Mouse (Mus musculus) hindbrain, embryonic 13.5 days (tissue): ENCODE measurements at regions not wholly inside any gene's neighbourhood (a gene's known extent, or its start where the extent isn't known, plus 50 kb on each side); places are given as distances from the start of the nearest gene placed in this dataset.

Source experiments
- ATAC-seq: fragments of 200-750 bp; cut with Nextera tagmentation; 2 replicates; pipeline ENCODE4 v1.8.0; 2017; ENCODE audit warnings: moderate TSS enrichment; ENCODE audit not compliant: low FRiP score
- H3K27ac ChIP-seq: fragments of 300-500 bp; sonication (generic); 2 replicates; pipeline ENCODE4 v1.5.1; 2015; ENCODE audit warnings: inconsistent platforms, mild to moderate bottlenecking, moderate library complexity
- H3K27me3 ChIP-seq: fragments of 300-500 bp; sonication (generic); 2 replicates; pipeline ENCODE4 v1.6.1; 2015; ENCODE audit warnings: mild to moderate bottlenecking, inconsistent platforms
- H3K36me3 ChIP-seq: fragments of 300-500 bp; sonication (generic); 2 replicates; pipeline ENCODE4 v1.6.1; 2015; ENCODE audit warnings: mild to moderate bottlenecking, inconsistent platforms
- H3K4me1 ChIP-seq: fragments of 300-500 bp; sonication (generic); replicated peaks from 2 replicates; pipeline ENCODE4 v1.6.1; 2015; ENCODE audit warnings: inconsistent platforms
- H3K4me2 ChIP-seq: fragments of 300-500 bp; sonication (generic); 2 replicates; pipeline ENCODE4 v1.6.1; 2015; ENCODE audit warnings: inconsistent platforms, mild to moderate bottlenecking, moderate library complexity
- H3K4me3 ChIP-seq: fragments of 300-500 bp; sonication (generic); 2 replicates; pipeline ENCODE4 v1.5.1; 2015; ENCODE audit warnings: mild to moderate bottlenecking, inconsistent platforms
- H3K9ac ChIP-seq: fragments of 300-500 bp; sonication (generic); 2 replicates; pipeline ENCODE4 v1.6.1; 2015; ENCODE audit warnings: mild to moderate bottlenecking, inconsistent platforms
- H3K9me3 ChIP-seq: fragments of 300-500 bp; sonication (generic); 2 replicates; pipeline ENCODE4 v1.6.1; 2016; ENCODE audit warnings: inconsistent platforms
- WGBS: fragments of 180-500 bp; shearing (Covaris S2); methylation state at CpG from one replicate; pipeline ENCODE4 v1.1.7; 2015; 5-methylcytosine and 5-hydroxymethylcytosine counted together

DNA sequence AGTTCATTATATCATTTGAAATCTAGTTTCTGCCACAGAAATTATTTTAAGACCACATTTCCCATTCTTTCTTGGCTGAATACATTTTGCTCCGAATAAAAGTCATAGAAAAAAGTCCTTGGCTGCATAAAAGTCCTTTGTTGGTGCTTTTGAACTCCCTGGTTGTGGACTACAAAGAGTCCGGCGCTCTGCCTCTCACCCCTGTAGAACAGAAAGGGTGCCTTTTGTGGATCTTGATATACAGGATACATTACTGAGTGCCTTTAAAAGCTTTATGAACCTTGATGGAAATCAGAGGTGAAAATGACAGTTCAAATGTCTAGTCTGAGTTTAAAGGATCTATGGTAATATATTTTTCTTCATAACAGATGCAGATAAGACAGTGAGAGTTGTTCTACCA is 355.5 kb downstream of the Anxa1 start:
- ATAC-seq = no peak
- no peak overlapping the region for H3K4me3 ChIP-seq
- no peak overlapping the region for H3K4me2 ChIP-seq
- WGBS = 53% methylated on average over 3 of the region's 3 CpGs
- H3K4me1 ChIP-seq = no peaks in the 10 kb centered on the region
- H3K36me3 ChIP-seq = no peaks in the 10 kb centered on the region
- no peak overlapping the region for H3K9ac ChIP-seq
- H3K27ac ChIP-seq = no peak overlapping the region
- no peaks in the 10 kb centered on the region for H3K27me3 ChIP-seq
- no peaks in the 10 kb centered on the region for H3K9me3 ChIP-seq

- no peak overlapping the region for H3K4me3 ChIP-seq
- 0 out of 2 replicates have a peak, but pooled peaks have one; percentile 49 for ATAC-seq
- H3K36me3 ChIP-seq = no peaks in the 10 kb centered on the region
- H3K9ac ChIP-seq = no peak overlapping the region
- no peak overlapping the region for H3K4me2 ChIP-seq
- no peak overlapping the region for H3K27ac ChIP-seq
- WGBS = 42% methylated on average over 11 of the region's 11 CpGs
- no peaks in the 10 kb centered on the region for H3K27me3 ChIP-seq
- H3K9me3 ChIP-seq = no peaks in the 10 kb centered on the region
- no peaks in the 10 kb centered on the region for H3K4me1 ChIP-seq
Observed at GRCm38 (mm10) chr19:20027667-20028282, 363.0 kb downstream of the Anxa1 start.

DNA sequence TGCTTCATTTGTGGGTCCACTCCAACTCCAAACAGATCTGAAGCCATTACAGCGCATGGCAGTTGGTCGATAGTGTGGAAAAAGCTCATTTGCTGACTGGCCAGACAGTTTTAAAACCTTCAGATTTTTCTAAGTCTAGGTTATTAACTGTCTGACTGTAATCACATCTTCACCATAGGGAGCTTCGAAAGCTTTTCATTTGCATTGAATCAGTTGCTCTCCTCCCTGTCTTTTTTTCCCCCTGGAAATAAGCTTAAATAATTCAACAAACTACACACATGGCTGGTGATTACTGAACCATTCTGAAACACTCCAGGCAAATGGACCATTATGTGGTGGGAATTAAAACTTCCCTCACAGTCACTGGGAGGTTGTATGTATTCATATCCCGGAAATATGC is 376.6 kb downstream of the Anxa1 start:
- peak overlapping the region; percentile 8; the same call in 1 of the 2 replicates for H3K27ac ChIP-seq
- peaks cover 10% of the 10 kb centered on the region for H3K4me1 ChIP-seq
- H3K9me3 ChIP-seq = no peaks in the 10 kb centered on the region
- no peak overlapping the region for H3K4me2 ChIP-seq
- ATAC-seq = peak; percentile 59
- WGBS = 63% methylated on average over 4 of the region's 4 CpGs
- no peaks in the 10 kb centered on the region for H3K27me3 ChIP-seq
- H3K4me3 ChIP-seq = no peak overlapping the region
- no peak overlapping the region for H3K9ac ChIP-seq
- H3K36me3 ChIP-seq = no peaks in the 10 kb centered on the region

- Histone ChIP-seq H3K27ac (no peak overlapping the region), H3K4me1 (peaks cover 12% of the 10 kb centered on the region), H3K36me3 (no peaks in the 10 kb centered on the region), H3K27me3 (no peaks in the 10 kb centered on the region), H3K4me2 (peak overlapping the region; percentile 4; the same call in 1 of the 2 replicates), H3K4me3 (no peak overlapping the region), H3K9ac (no peak overlapping the region), H3K9me3 (no peaks in the 10 kb centered on the region)
- WGBS = 61% methylated on average over 12 of the region's 12 CpGs
- 0 out of 2 replicates have a peak, but pooled peaks have one; percentile 50 for ATAC-seq
Observed at GRCm38 (mm10) chr19:20009801-20010441, 380.8 kb downstream of the Anxa1 start.

- Histone ChIP-seq H3K27ac (no peak overlapping the region), H3K9ac (no peak overlapping the region), H3K36me3 (no peaks in the 10 kb centered on the region), H3K4me2 (no peak overlapping the region), H3K27me3 (no peaks in the 10 kb centered on the region), H3K9me3 (no peaks in the 10 kb centered on the region), H3K4me1 (peaks cover 8% of the 10 kb centered on the region; the same call in 1 of the 2 replicates), H3K4me3 (no peak overlapping the region)
- ATAC-seq = peak; percentile 69; the same call in 1 of the 2 replicates
- 49% methylated on average over 4 of the region's 4 CpGs for WGBS
Observed at GRCm38 (mm10) chr19:20005932-20006625, 384.7 kb downstream of the Anxa1 start.

- Histone ChIP-seq H3K4me3 (no peak overlapping the region), H3K27ac (no peak overlapping the region), H3K27me3 (no peaks in the 10 kb centered on the region), H3K9ac (no peak overlapping the region), H3K4me2 (no peak overlapping the region), H3K9me3 (no peaks in the 10 kb centered on the region), H3K36me3 (no peaks in the 10 kb centered on the region), H3K4me1 (no peaks in the 10 kb centered on the region)
- no peak for ATAC-seq
- 90% methylated on average over 1 of the region's 1 CpGs for WGBS
Observed at GRCm38 (mm10) chr19:19987255-19987654, 403.5 kb downstream of the Anxa1 start.

DNA sequence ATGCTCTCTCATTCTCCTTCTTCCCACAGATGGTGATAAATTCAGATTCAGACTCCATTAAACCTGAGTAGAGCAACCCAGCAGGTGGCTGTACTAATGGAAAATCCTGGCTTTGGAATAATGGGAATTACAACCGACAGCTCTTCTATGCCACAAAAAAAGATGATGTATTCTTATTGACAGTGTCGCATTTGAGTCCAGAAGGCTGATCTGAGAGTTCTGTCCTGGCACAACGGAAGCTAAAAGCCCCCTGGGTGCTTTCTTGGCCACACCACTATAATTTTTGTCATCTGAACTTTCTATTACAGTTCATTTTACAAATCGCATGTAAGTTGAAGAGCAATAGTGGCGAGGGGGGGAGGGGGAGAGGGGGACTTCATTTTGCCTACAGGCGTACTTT is 411.9 kb downstream of the Anxa1 start:
- 77% methylated on average over 6 of the region's 6 CpGs for WGBS
- H3K9me3 ChIP-seq = no peaks in the 10 kb centered on the region
- no peak for ATAC-seq
- 0 out of 2 replicates have a peak, but pooled peaks cover 6% of the 10 kb centered on the region for H3K4me1 ChIP-seq
- no peak overlapping the region for H3K4me2 ChIP-seq
- H3K27me3 ChIP-seq = no peaks in the 10 kb centered on the region
- H3K36me3 ChIP-seq = no peaks in the 10 kb centered on the region
- no peak overlapping the region for H3K9ac ChIP-seq
- no peak overlapping the region for H3K27ac ChIP-seq
- no peak overlapping the region for H3K4me3 ChIP-seq

- H3K36me3 ChIP-seq = no peaks in the 10 kb centered on the region
- H3K9me3 ChIP-seq = no peaks in the 10 kb centered on the region
- 0 out of 2 replicates have a peak, but pooled peaks have one; percentile 46 for ATAC-seq
- H3K4me1 ChIP-seq = 0 out of 2 replicates have a peak, but pooled peaks cover 6% of the 10 kb centered on the region
- H3K9ac ChIP-seq = no peak overlapping the region
- peak overlapping the region; percentile 27 for H3K4me2 ChIP-seq
- no peaks in the 10 kb centered on the region for H3K27me3 ChIP-seq
- 36% methylated on average over 9 of the region's 9 CpGs for WGBS
- no peak overlapping the region for H3K4me3 ChIP-seq
- no peak overlapping the region for H3K27ac ChIP-seq
Observed at GRCm38 (mm10) chr19:19977609-19978259, 413.0 kb downstream of the Anxa1 start.

- ATAC-seq = no peak
- Histone ChIP-seq H3K36me3 (no peaks in the 10 kb centered on the region), H3K9ac (no peak overlapping the region), H3K27ac (no peak overlapping the region), H3K9me3 (no peaks in the 10 kb centered on the region), H3K4me2 (no peak overlapping the region), H3K4me3 (no peak overlapping the region), H3K27me3 (no peaks in the 10 kb centered on the region), H3K4me1 (0 out of 2 replicates have a peak, but pooled peaks cover 6% of the 10 kb centered on the region)
- 66% methylated on average over 2 of the region's 2 CpGs for WGBS
Observed at GRCm38 (mm10) chr19:19976776-19977175, 414.0 kb downstream of the Anxa1 start.

- no peaks in the 10 kb centered on the region for H3K27me3 ChIP-seq
- H3K9ac ChIP-seq = no peak overlapping the region
- H3K4me1 ChIP-seq = no peaks in the 10 kb centered on the region
- no peak overlapping the region for H3K4me2 ChIP-seq
- WGBS = 89% methylated on average over 3 of the region's 3 CpGs
- no peaks in the 10 kb centered on the region for H3K36me3 ChIP-seq
- H3K4me3 ChIP-seq = no peak overlapping the region
- no peaks in the 10 kb centered on the region for H3K9me3 ChIP-seq
- no peak overlapping the region for H3K27ac ChIP-seq
- no peak for ATAC-seq
Observed at GRCm38 (mm10) chr19:19969780-19970512, 420.8 kb downstream of the Anxa1 start.

DNA sequence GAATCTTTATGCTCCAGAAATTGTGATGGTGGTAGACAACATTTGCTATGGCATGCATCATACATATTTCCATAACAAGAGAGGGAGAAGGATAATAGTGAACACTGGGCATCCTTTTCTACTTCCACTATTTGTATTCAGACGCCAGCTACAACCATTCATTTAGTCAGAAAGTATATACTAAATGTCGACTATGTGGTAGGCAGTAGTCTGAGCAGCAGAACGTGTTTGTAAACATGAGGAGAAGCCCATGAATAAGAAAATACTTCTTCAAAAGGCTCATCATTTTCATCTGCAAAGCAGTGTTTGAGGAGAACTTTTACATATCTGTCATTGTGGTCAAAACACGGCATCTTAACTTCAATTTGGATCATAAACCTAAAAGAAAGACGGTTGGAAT is 421.4 kb downstream of the Anxa1 start:
- Histone ChIP-seq H3K4me1 (no peaks in the 10 kb centered on the region), H3K4me3 (no peak overlapping the region), H3K36me3 (no peaks in the 10 kb centered on the region), H3K27ac (no peak overlapping the region), H3K4me2 (no peak overlapping the region), H3K9me3 (no peaks in the 10 kb centered on the region), H3K9ac (no peak overlapping the region), H3K27me3 (no peaks in the 10 kb centered on the region)
- 82% methylated on average over 5 of the region's 5 CpGs for WGBS
- ATAC-seq = no peak

DNA sequence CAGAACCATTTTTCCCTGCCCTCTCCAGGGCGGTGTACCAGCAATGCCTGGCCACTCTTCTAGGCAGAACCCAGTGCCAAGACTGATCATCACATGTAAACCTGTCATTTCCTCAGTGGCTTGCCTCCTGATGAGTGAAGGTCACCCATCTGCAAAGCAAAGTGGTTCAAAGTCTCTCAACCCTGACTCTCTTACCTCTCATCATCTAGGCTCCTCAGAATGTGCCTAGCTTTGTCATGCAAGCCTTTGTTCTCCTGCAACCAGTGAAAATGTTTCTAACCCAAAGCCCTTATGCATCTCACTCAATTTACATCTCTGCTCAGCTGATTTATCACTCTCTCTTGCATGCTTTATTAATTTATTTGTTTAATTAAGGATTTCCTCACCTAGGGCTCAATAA is 445.5 kb downstream of the Anxa1 start:
- Histone ChIP-seq H3K4me1 (no peaks in the 10 kb centered on the region), H3K27me3 (no peaks in the 10 kb centered on the region), H3K9me3 (no peaks in the 10 kb centered on the region), H3K36me3 (no peaks in the 10 kb centered on the region), H3K4me2 (no peak overlapping the region), H3K4me3 (no peak overlapping the region), H3K9ac (no peak overlapping the region), H3K27ac (no peak overlapping the region)
- WGBS = 79% methylated on average over 1 of the region's 1 CpGs
- ATAC-seq = no peak
